Mouse (Mus musculus): ENCODE results near the gene Rgcc. TPM values are rescaled to one million over a fixed set of nuclear protein-coding genes. Genes with fewer than 3 reads are reported as not detected.

Rgcc gene
- polyA plus RNA-seq, 1 experiment from 2014 or later = 18.7 TPM

- 82% methylated on average over 8 of the region's 8 CpGs for WGBS
- ATAC-seq (ENCODE audit: low FRiP score) = no peak
- H3K4me3 ChIP-seq (ENCODE audit: low read depth, low read length) = no peak overlapping the region
- no peak overlapping the region for H3K4me2 ChIP-seq
- H3K36me3 ChIP-seq (ENCODE audit: control insufficient read depth, insufficient read depth, low read length) = no peaks in the 10 kb centered on the region
- peaks cover 9% of the 10 kb centered on the region for H3K4me1 ChIP-seq (ENCODE audit: control insufficient read depth, insufficient read depth, low read length)
- H3K27me3 ChIP-seq (ENCODE audit: control insufficient read depth, insufficient read depth, low read length) = no peaks in the 10 kb centered on the region
- DNase-seq (ENCODE audit: low spot score, missing footprints) = peak; percentile 82
- no peak overlapping the region for H3K9ac ChIP-seq (ENCODE audit: low read length)
- H3K9me3 ChIP-seq (ENCODE audit: control insufficient read depth, low read length) = no peaks in the 10 kb centered on the region
- H3K27ac ChIP-seq (ENCODE audit: low read depth, low read length) = no peak overlapping the region
Measured at GRCm38 (mm10) chr14:79275870-79276395, 25.5 kb downstream of the Rgcc start.

- Histone ChIP-seq H3K27ac (ENCODE audit: low read depth, low read length) (no peak overlapping the region), H3K4me3 (ENCODE audit: low read depth, low read length) (no peak overlapping the region), H3K4me2 (no peak overlapping the region), H3K27me3 (ENCODE audit: control insufficient read depth, insufficient read depth, low read length) (no peaks in the 10 kb centered on the region), H3K9ac (ENCODE audit: low read length) (no peak overlapping the region), H3K9me3 (ENCODE audit: control insufficient read depth, low read length) (no peaks in the 10 kb centered on the region), H3K4me1 (ENCODE audit: control insufficient read depth, insufficient read depth, low read length) (peaks cover 9% of the 10 kb centered on the region), H3K36me3 (ENCODE audit: control insufficient read depth, insufficient read depth, low read length) (no peaks in the 10 kb centered on the region)
- WGBS = 49% methylated on average over 3 of the region's 3 CpGs
- ATAC-seq (ENCODE audit: low FRiP score) = no peak
- DNase-seq (ENCODE audit: low spot score, missing footprints) = peak; percentile 83
Measured at GRCm38 (mm10) chr14:79275441-79275840, 26.0 kb downstream of the Rgcc start.

GRCm38 (mm10) chr14:79273697-79274477 lies 27.6 kb downstream of the Rgcc start:
- WGBS = 66% methylated on average over 15 of the region's 15 CpGs
- no peak overlapping the region for H3K9ac ChIP-seq (ENCODE audit: low read length)
- H3K27me3 ChIP-seq (ENCODE audit: control insufficient read depth, insufficient read depth, low read length) = no peaks in the 10 kb centered on the region
- ATAC-seq (ENCODE audit: low FRiP score) (peak; percentile 66), DNase-seq (ENCODE audit: low spot score, missing footprints) (peak; percentile 86)
- H3K9me3 ChIP-seq (ENCODE audit: control insufficient read depth, low read length) = no peaks in the 10 kb centered on the region
- H3K4me2 ChIP-seq = no peak overlapping the region
- H3K4me3 ChIP-seq (ENCODE audit: low read depth, low read length) = no peak overlapping the region
- no peaks in the 10 kb centered on the region for H3K36me3 ChIP-seq (ENCODE audit: control insufficient read depth, insufficient read depth, low read length)
- peak overlapping the region; percentile 49; the same call in 1 of the 2 replicates for H3K27ac ChIP-seq (ENCODE audit: low read depth, low read length)
- H3K4me1 ChIP-seq (ENCODE audit: control insufficient read depth, insufficient read depth, low read length) = peaks cover 9% of the 10 kb centered on the region

- Histone ChIP-seq H3K4me2 (no peak overlapping the region), H3K9ac (ENCODE audit: low read length) (no peak overlapping the region), H3K4me3 (ENCODE audit: low read depth, low read length) (no peak overlapping the region), H3K27ac (ENCODE audit: low read depth, low read length) (no peak overlapping the region), H3K4me1 (ENCODE audit: control insufficient read depth, insufficient read depth, low read length) (peaks cover 9% of the 10 kb centered on the region), H3K27me3 (ENCODE audit: control insufficient read depth, insufficient read depth, low read length) (no peaks in the 10 kb centered on the region), H3K36me3 (ENCODE audit: control insufficient read depth, insufficient read depth, low read length) (no peaks in the 10 kb centered on the region), H3K9me3 (ENCODE audit: control insufficient read depth, low read length) (no peaks in the 10 kb centered on the region)
- DNase-seq (ENCODE audit: low spot score, missing footprints) (peak; percentile 76), ATAC-seq (ENCODE audit: low FRiP score) (no peak)
- WGBS = 91% methylated on average over 9 of the region's 9 CpGs
Measured at GRCm38 (mm10) chr14:79272991-79273390, 28.5 kb downstream of the Rgcc start.

- no peaks in the 10 kb centered on the region for H3K9me3 ChIP-seq (ENCODE audit: control insufficient read depth, low read length)
- 91% methylated on average over 3 of the region's 3 CpGs for WGBS
- no peaks in the 10 kb centered on the region for H3K36me3 ChIP-seq (ENCODE audit: control insufficient read depth, insufficient read depth, low read length)
- H3K27me3 ChIP-seq (ENCODE audit: control insufficient read depth, insufficient read depth, low read length) = no peaks in the 10 kb centered on the region
- no peak overlapping the region for H3K4me2 ChIP-seq
- no peak overlapping the region for H3K27ac ChIP-seq (ENCODE audit: low read depth, low read length)
- no peak overlapping the region for H3K9ac ChIP-seq (ENCODE audit: low read length)
- ATAC-seq (ENCODE audit: low FRiP score) (no peak), DNase-seq (ENCODE audit: low spot score, missing footprints) (no peak)
- H3K4me1 ChIP-seq (ENCODE audit: control insufficient read depth, insufficient read depth, low read length) = peaks cover 3% of the 10 kb centered on the region
- no peak overlapping the region for H3K4me3 ChIP-seq (ENCODE audit: low read depth, low read length)
Measured at GRCm38 (mm10) chr14:79272188-79272694, 29.2 kb downstream of the Rgcc start.

- WGBS = 84% methylated on average over 1 of the region's 1 CpGs
- H3K4me2 ChIP-seq = no peak overlapping the region
Measured at GRCm38 (mm10) chr14:79269551-79269950, 31.9 kb downstream of the Rgcc start.

GRCm38 (mm10) chr14:79267878-79268277 lies 33.6 kb downstream of the Rgcc start:
- Histone ChIP-seq H3K4me2 (no peak overlapping the region), H3K36me3 (ENCODE audit: control insufficient read depth, insufficient read depth, low read length) (no peaks in the 10 kb centered on the region), H3K4me1 (ENCODE audit: control insufficient read depth, insufficient read depth, low read length) (no peaks in the 10 kb centered on the region), H3K9ac (ENCODE audit: low read length) (no peak overlapping the region), H3K27ac (ENCODE audit: low read depth, low read length) (no peak overlapping the region), H3K27me3 (ENCODE audit: control insufficient read depth, insufficient read depth, low read length) (no peaks in the 10 kb centered on the region), H3K9me3 (ENCODE audit: control insufficient read depth, low read length) (no peaks in the 10 kb centered on the region), H3K4me3 (ENCODE audit: low read depth, low read length) (no peak overlapping the region)
- DNase-seq (ENCODE audit: low spot score, missing footprints) = no peak
- no peak for ATAC-seq (ENCODE audit: low FRiP score)
- 93% methylated on average over 10 of the region's 10 CpGs for WGBS

More at GRCm38 (mm10) chr14:79269551-79269950, 31.9 kb downstream of the Rgcc start:
- H3K27me3 ChIP-seq (ENCODE audit: control insufficient read depth, insufficient read depth, low read length) = no peaks in the 10 kb centered on the region
- H3K4me3 ChIP-seq (ENCODE audit: low read depth, low read length) = no peak overlapping the region
- H3K4me1 ChIP-seq (ENCODE audit: control insufficient read depth, insufficient read depth, low read length) = peaks cover 3% of the 10 kb centered on the region
- ATAC-seq (ENCODE audit: low FRiP score) (no peak), DNase-seq (ENCODE audit: low spot score, missing footprints) (no peak)
- H3K9ac ChIP-seq (ENCODE audit: low read length) = no peak overlapping the region
- H3K9me3 ChIP-seq (ENCODE audit: control insufficient read depth, low read length) = no peaks in the 10 kb centered on the region
- H3K36me3 ChIP-seq (ENCODE audit: control insufficient read depth, insufficient read depth, low read length) = no peaks in the 10 kb centered on the region
- H3K27ac ChIP-seq (ENCODE audit: low read depth, low read length) = no peak overlapping the region

GRCm38 (mm10) chr14:79267382-79267781 lies 34.1 kb downstream of the Rgcc start:
- Histone ChIP-seq H3K27ac (ENCODE audit: low read depth, low read length) (no peak overlapping the region), H3K4me3 (ENCODE audit: low read depth, low read length) (no peak overlapping the region), H3K27me3 (ENCODE audit: control insufficient read depth, insufficient read depth, low read length) (no peaks in the 10 kb centered on the region), H3K4me2 (no peak overlapping the region), H3K4me1 (ENCODE audit: control insufficient read depth, insufficient read depth, low read length) (no peaks in the 10 kb centered on the region), H3K9me3 (ENCODE audit: control insufficient read depth, low read length) (no peaks in the 10 kb centered on the region), H3K36me3 (ENCODE audit: control insufficient read depth, insufficient read depth, low read length) (no peaks in the 10 kb centered on the region), H3K9ac (ENCODE audit: low read length) (no peak overlapping the region)
- 66% methylated on average over 1 of the region's 1 CpGs for WGBS
- no peak for DNase-seq (ENCODE audit: low spot score, missing footprints)
- ATAC-seq (ENCODE audit: low FRiP score) = no peak

GRCm38 (mm10) chr14:79266408-79266807 lies 35.0 kb downstream of the Rgcc start:
- Histone ChIP-seq H3K27me3 (ENCODE audit: control insufficient read depth, insufficient read depth, low read length) (no peaks in the 10 kb centered on the region), H3K4me2 (no peak overlapping the region), H3K4me1 (ENCODE audit: control insufficient read depth, insufficient read depth, low read length) (no peaks in the 10 kb centered on the region), H3K9ac (ENCODE audit: low read length) (no peak overlapping the region), H3K36me3 (ENCODE audit: control insufficient read depth, insufficient read depth, low read length) (no peaks in the 10 kb centered on the region), H3K9me3 (ENCODE audit: control insufficient read depth, low read length) (no peaks in the 10 kb centered on the region), H3K27ac (ENCODE audit: low read depth, low read length) (no peak overlapping the region), H3K4me3 (ENCODE audit: low read depth, low read length) (no peak overlapping the region)
- no peak for DNase-seq (ENCODE audit: low spot score, missing footprints)
- ATAC-seq (ENCODE audit: low FRiP score) = no peak
